ENCODE assay signal across 22 mouse cellular contexts in genomic region chr10:116877436-116877835, GRCm38 (mm10). TPM values are rescaled to one million over a fixed set of nuclear protein-coding genes. Genes with fewer than 3 reads are reported as not detected.
DNase-seq lines count a peak whose midpoint lies in the region; TF ChIP-seq lines count a peak whose summit lies in the region.
"Had no signal": no experiment of that assay in that cellular context is flagged by ENCODE, and none has a peak within 500 bp of the region (broad histone marks: within the 10 kb centered on the region; RNA-seq: fewer than 3 reads in every experiment).

No protein-coding gene starts in this region.

- no peak for TF ChIP-seq POLR2A in cerebellum, adult 2 months (IDR thresholded peaks at IDR 0.05; ENCODE audit: borderline replicate concordance, insufficient read depth, low read length)
- TF ChIP-seq POLR2A in myocyte (IDR thresholded peaks at IDR 0.05; ENCODE audit: insufficient read length, low read depth): no peak

- H3K4me3 ChIP-seq in cerebellum, adult 2 months (replicated peaks; ENCODE audit: insufficient read depth, low read depth, low read length): no peak overlapping the region
- H3K4me3 ChIP-seq in myocyte: no peak overlapping the region
- H3K4me3 ChIP-seq in layer of hippocampus, adult 2 months: no peak overlapping the region
- H3K4me3 ChIP-seq: embryonic facial prominence, embryonic 15.5 days; erythroblast, embryonic 14.5 days; forebrain, embryonic 15.5 days; heart, embryonic 10.5 days; hindbrain, embryonic 15.5 days had no signal

- peak; percentile 75 for DNase-seq in cerebellum, adult 11 months
- DNase-seq in cerebellum, adult 2 months: peak; percentile 75 to 88
- DNase-seq in cerebellum, postnatal 10 days: peak; percentile 81 to 84
- no peak for DNase-seq in layer of hippocampus, adult 11-12 months (ENCODE audit: low spot score)
- no peak for DNase-seq in lung, postnatal 14 days
- no peak for DNase-seq in layer of hippocampus, adult 2 months (ENCODE audit: low spot score in 2 of 2)
- DNase-seq: adrenal gland, postnatal 14 days; gastrocnemius, postnatal 10 days; heart, adult 18-20 months; heart, postnatal 10 days; kidney, adult 2 months had no signal

- no peak overlapping the region for H3ac ChIP-seq in myocyte (ENCODE audit: control insufficient read depth, insufficient read length)

- H3K79me2 ChIP-seq in myocyte (ENCODE audit: control insufficient read depth, insufficient read depth): no peaks in the 10 kb centered on the region

- H3K4me1 ChIP-seq in cerebellum, adult 2 months (ENCODE audit: control insufficient read depth, insufficient read depth, low read length): peaks cover 21% of the 10 kb centered on the region
- H3K4me1 ChIP-seq: embryonic facial prominence, embryonic 15.5 days; forebrain, embryonic 15.5 days; hindbrain, embryonic 15.5 days had no signal

- TF ChIP-seq CTCF in cerebellum, adult 2 months (IDR thresholded peaks at IDR 0.05; ENCODE audit: borderline replicate concordance, insufficient read depth, low read depth, low read length): no peak
- TF ChIP-seq CTCF in layer of hippocampus, adult 2 months (conservative IDR thresholded peaks at IDR 0.05): no peak

- peak overlapping the region; percentile 91 for H3K27ac ChIP-seq in cerebellum, adult 2 months (ENCODE audit: insufficient read depth, low read length)
- H3K27ac ChIP-seq in layer of hippocampus, adult 2 months: no peak overlapping the region
- H3K27ac ChIP-seq: embryonic facial prominence, embryonic 15.5 days; forebrain, embryonic 15.5 days; heart, embryonic 10.5 days; hindbrain, embryonic 15.5 days had no signal

- no peaks in the 10 kb centered on the region for H3K27me3 ChIP-seq in cerebellum, adult 2 months (ENCODE audit: control insufficient read depth, insufficient read depth, low read length)
- no peaks in the 10 kb centered on the region for H3K27me3 ChIP-seq in myocyte (ENCODE audit: control insufficient read depth, insufficient read depth, insufficient read length)
- H3K27me3 ChIP-seq: CH12.LX; embryonic facial prominence, embryonic 15.5 days; forebrain, embryonic 15.5 days; hindbrain, embryonic 15.5 days; Patski had no signal

- WGBS in cerebellum, adult 2 months: 13% methylated on average over 4 of the region's 4 CpGs

- H3K36me3 ChIP-seq in myocyte (ENCODE audit: control insufficient read depth, insufficient read depth): no peaks in the 10 kb centered on the region
- H3K36me3 ChIP-seq: embryonic facial prominence, embryonic 15.5 days; forebrain, embryonic 15.5 days; heart, embryonic 10.5 days; hindbrain, embryonic 15.5 days had no signal

- no peak overlapping the region for H3K4me2 ChIP-seq in myocyte (ENCODE audit: low read depth)
- H3K4me2 ChIP-seq: embryonic facial prominence, embryonic 15.5 days; forebrain, embryonic 15.5 days; hindbrain, embryonic 15.5 days had no signal

TF ChIP-seq in myocyte, 11 proteins besides CTCF, POLR2A, EP300 and RAD21:
- TF ChIP-seq MYOG (IDR thresholded peaks at IDR 0.05; ENCODE audit: control insufficient read depth in 1 of 3, insufficient read depth in 1 of 3, insufficient read length in 2 of 3, low read depth in 2 of 3) (peak in 1 of 3 experiments; percentile 61), MYOD1 (IDR thresholded peaks at IDR 0.05; ENCODE audit: control insufficient read depth in 1 of 3, insufficient read length in 2 of 3, low read depth in 2 of 3) (peak in 2 of 3 experiments; percentile 35 to 61), E2F4 (IDR thresholded peaks at IDR 0.05; ENCODE audit: insufficient read depth) (no peak), SRF (IDR thresholded peaks at IDR 0.05; ENCODE audit: control insufficient read depth, insufficient read length, low read depth) (no peak), USF1 (IDR thresholded peaks at IDR 0.05; ENCODE audit: low read depth) (no peak), TCF12 (IDR thresholded peaks at IDR 0.05; ENCODE audit: insufficient read depth, poor library complexity, severe bottlenecking) (no peak), REST (IDR thresholded peaks at IDR 0.05; ENCODE audit: insufficient read depth, insufficient read length) (no peak)

RNA-seq across cellular contexts. Expression of gene Myrfl, which starts 19.3 kb away (rescaled TPM):
- 0.10 and 0.17 TPM in 2 replicates for polyA plus RNA-seq in cerebellum, adult 2 months (2012; rRNA removed)
- 0.04 TPM for polyA plus RNA-seq in myocyte (2012; fragmentation: generic; extraction: Trizol)
- under 1 TPM; 0.32 to 0.33 TPM for total RNA-seq in layer of hippocampus, adult 2 months (2021)
- total RNA-seq: adrenal gland, adult 18-20 months; adrenal gland, postnatal 14 days; CH12.LX; hematopoietic stem cell, adult 5-6 weeks had no signal
- polyA plus RNA-seq: activated CD4-positive, CD25-positive, alpha-beta regulatory T cell, adult 4 months; erythroblast, embryonic 14.5 days had no signal

Comparison
In these comparisons a context has a peak if more than half of its experiments do, and no peak if none do; other contexts are left out.
1. DNase-seq: peak in cerebellum, adult 11 months (single experiment), cerebellum, adult 2 months (2 of 2) and cerebellum, postnatal 10 days (2 of 2); none in layer of hippocampus, adult 11-12 months (single experiment), lung, postnatal 14 days (single experiment) and layer of hippocampus, adult 2 months (0 of 2).